Mouse (Mus musculus) hindbrain, postnatal 0 days (tissue): ENCODE results near the gene Tenm2. TPM values are rescaled to one million over a fixed set of nuclear protein-coding genes. Genes with fewer than 3 reads are reported as not detected.

Source experiments
- ATAC-seq: fragments of 200-750 bp; cut with Nextera tagmentation; 2 replicates; pipeline ENCODE4 v1.8.0; 2017; ENCODE audit warnings: mild to moderate bottlenecking, moderate TSS enrichment, moderate library complexity
- DNase-seq: peaks from one replicate; pipeline ENCODE4 v3.0.0-alpha.2; 2015; ENCODE audit warnings: low spot score
- H3K27ac ChIP-seq: fragments of 300-500 bp; sonication (generic); 2 replicates; pipeline ENCODE4 v1.5.1; 2014; ENCODE audit warnings: mild to moderate bottlenecking
- H3K27me3 ChIP-seq: fragments of 300-500 bp; sonication (generic); 2 replicates; pipeline ENCODE4 v1.6.1; 2014; ENCODE audit warnings: low read length, mixed read lengths; ENCODE audit not compliant: insufficient read depth
- H3K36me3 ChIP-seq: fragments of 300-500 bp; sonication (generic); 2 replicates; pipeline ENCODE4 v1.6.1; 2014; ENCODE audit warnings: low read length, mixed read lengths; ENCODE audit not compliant: insufficient read depth
- H3K4me1 ChIP-seq: fragments of 300-500 bp; sonication (generic); 2 replicates; pipeline ENCODE4 v1.6.1; 2014; ENCODE audit warnings: antibody characterized with exemption, low read length, mixed read lengths; ENCODE audit not compliant: insufficient read depth
- H3K4me2 ChIP-seq: fragments of 300-500 bp; sonication (generic); 2 replicates; pipeline ENCODE4 v1.6.1; 2014; ENCODE audit warnings: low read depth, mild to moderate bottlenecking, low read length, moderate library complexity, mixed read lengths
- H3K4me3 ChIP-seq: fragments of 300-500 bp; sonication (generic); 2 replicates; pipeline ENCODE4 v1.5.1; 2014; ENCODE audit warnings: low read length
- H3K9ac ChIP-seq: fragments of 300-500 bp; sonication (generic); replicated peaks from 2 replicates; pipeline ENCODE4 v1.6.1; 2014; ENCODE audit warnings: mild to moderate bottlenecking, low read length, moderate library complexity, mixed read lengths
- H3K9me3 ChIP-seq: fragments of 300-500 bp; sonication (generic); 2 replicates; pipeline ENCODE4 v1.6.1; 2016; ENCODE audit warnings: low read length, mixed read lengths
- CTCF ChIP-seq: IDR thresholded peaks from 2 replicates; pipeline ENCODE4 v1.5.1; 2016; ENCODE audit warnings: antibody characterized with exemption, control low read depth, low read depth
- WGBS: fragments of 180-500 bp; shearing (Covaris S2); extraction: QIAGEN DNeasy Blood & Tissue Kit; methylation state at CpG from one replicate; pipeline ENCODE4 v1.1.7; 2014; 5-methylcytosine and 5-hydroxymethylcytosine counted together
- polyA plus RNA-seq: library from polyadenylated mRNA; unstranded; fragments of >200 nt; fragmentation: Nextera tagmentation; extraction: Ambion mirVana; gene quantifications from 2 replicates; pipeline ENCODE4 v1.2.1, GENCODE M21; 2015
- total RNA-seq: library from RNA; depleted of rRNA; stranded (reverse); fragments of >200 nt; gene quantifications from 2 replicates; pipeline ENCODE4 v1.2.3, GENCODE M21; 2014

Tenm2 gene
- total and polyA plus RNA-seq, 2 experiments from 2014 or later: 30.1 to 78.0 TPM

GRCm38 (mm10) chr11:36531614-36532013 lies 704.1 kb downstream of the Tenm2 start:
- TF ChIP-seq CTCF: no peak
- WGBS: 88% methylated on average over 4 of the region's 4 CpGs
- H3K9ac ChIP-seq: no peak overlapping the region
- H3K27ac ChIP-seq: no peak overlapping the region
- no peak overlapping the region for H3K4me2 ChIP-seq
- DNase-seq: no peak
- no peaks in the 10 kb centered on the region for H3K27me3 ChIP-seq
- H3K4me3 ChIP-seq: no peak overlapping the region
- H3K36me3 ChIP-seq: no peaks in the 10 kb centered on the region
- no peak for ATAC-seq
- no peaks in the 10 kb centered on the region for H3K9me3 ChIP-seq
- H3K4me1 ChIP-seq: no peaks in the 10 kb centered on the region

GRCm38 (mm10) chr11:36527509-36527908 lies 708.3 kb downstream of the Tenm2 start:
- no peaks in the 10 kb centered on the region for H3K9me3 ChIP-seq
- 39% methylated on average over 4 of the region's 4 CpGs for WGBS
- H3K4me2 ChIP-seq: no peak overlapping the region
- H3K36me3 ChIP-seq: no peaks in the 10 kb centered on the region
- no peak for TF ChIP-seq CTCF
- no peak overlapping the region for H3K27ac ChIP-seq
- H3K9ac ChIP-seq: no peak overlapping the region
- ATAC-seq: no peak
- no peak overlapping the region for H3K4me3 ChIP-seq
- no peaks in the 10 kb centered on the region for H3K27me3 ChIP-seq
- H3K4me1 ChIP-seq: no peaks in the 10 kb centered on the region
- no peak for DNase-seq

- H3K9ac ChIP-seq: no peak overlapping the region
- no peaks in the 10 kb centered on the region for H3K9me3 ChIP-seq
- no peaks in the 10 kb centered on the region for H3K36me3 ChIP-seq
- ATAC-seq: no peak
- peak; percentile 84 for DNase-seq
- no peaks in the 10 kb centered on the region for H3K27me3 ChIP-seq
- WGBS: 14% methylated on average over 8 of the region's 8 CpGs
- no peak overlapping the region for H3K27ac ChIP-seq
- no peak overlapping the region for H3K4me2 ChIP-seq
- no peak overlapping the region for H3K4me3 ChIP-seq
- TF ChIP-seq CTCF: peak; percentile 86
- H3K4me1 ChIP-seq: no peaks in the 10 kb centered on the region
Observed at GRCm38 (mm10) chr11:36526381-36526780, 709.4 kb downstream of the Tenm2 start.

GRCm38 (mm10) chr11:36512468-36512867 lies 723.3 kb downstream of the Tenm2 start:
- H3K4me3 ChIP-seq: no peak overlapping the region
- H3K4me2 ChIP-seq: no peak overlapping the region
- no peak overlapping the region for H3K27ac ChIP-seq
- H3K9ac ChIP-seq: no peak overlapping the region
- H3K4me1 ChIP-seq: no peaks in the 10 kb centered on the region
- no peaks in the 10 kb centered on the region for H3K9me3 ChIP-seq
- H3K27me3 ChIP-seq: no peaks in the 10 kb centered on the region
- ATAC-seq (no peak), DNase-seq (no peak)
- WGBS: 38% methylated on average over 7 of the region's 7 CpGs
- H3K36me3 ChIP-seq: no peaks in the 10 kb centered on the region
- TF ChIP-seq CTCF: no peak

GRCm38 (mm10) chr11:36508312-36508711 lies 727.5 kb downstream of the Tenm2 start:
- H3K27me3 ChIP-seq: no peaks in the 10 kb centered on the region
- ATAC-seq (no peak), DNase-seq (no peak)
- 36% methylated on average over 7 of the region's 7 CpGs for WGBS
- no peaks in the 10 kb centered on the region for H3K36me3 ChIP-seq
- TF ChIP-seq CTCF: no peak
- no peak overlapping the region for H3K9ac ChIP-seq
- no peaks in the 10 kb centered on the region for H3K4me1 ChIP-seq
- H3K4me3 ChIP-seq: no peak overlapping the region
- H3K9me3 ChIP-seq: no peaks in the 10 kb centered on the region
- no peak overlapping the region for H3K4me2 ChIP-seq
- H3K27ac ChIP-seq: no peak overlapping the region

GRCm38 (mm10) chr11:36494898-36495548 lies 740.7 kb downstream of the Tenm2 start:
- Histone ChIP-seq H3K36me3 (no peaks in the 10 kb centered on the region), H3K9me3 (no peaks in the 10 kb centered on the region), H3K4me2 (no peak overlapping the region), H3K27me3 (no peaks in the 10 kb centered on the region), H3K4me3 (no peak overlapping the region), H3K27ac (no peak overlapping the region), H3K9ac (no peak overlapping the region), H3K4me1 (peaks cover 4% of the 10 kb centered on the region; the same call in 1 of the 2 replicates)
- no peak for DNase-seq
- 57% methylated on average over 9 of the region's 9 CpGs for WGBS
- no peak for TF ChIP-seq CTCF
- ATAC-seq: no peak

- no peak for TF ChIP-seq CTCF
- Histone ChIP-seq H3K36me3 (no peaks in the 10 kb centered on the region), H3K9me3 (no peaks in the 10 kb centered on the region), H3K9ac (no peak overlapping the region), H3K4me1 (no peaks in the 10 kb centered on the region), H3K27me3 (no peaks in the 10 kb centered on the region), H3K4me2 (no peak overlapping the region), H3K27ac (no peak overlapping the region), H3K4me3 (no peak overlapping the region)
- ATAC-seq (peak; percentile 88), DNase-seq (peak; percentile 73)
- 48% methylated on average over 6 of the region's 6 CpGs for WGBS
Observed at GRCm38 (mm10) chr11:36492274-36492673, 743.5 kb downstream of the Tenm2 start.
